Mouse (Mus musculus) left cerebral cortex, adult 2 months (tissue): ENCODE measurements around the gene Inpp4b. TPM values are rescaled to one million over a fixed set of nuclear protein-coding genes. Genes with fewer than 3 reads are reported as not detected.

Experiments
- DNase-seq, 2 experiments: peaks; one replicate each; pipeline ENCODE4 v3.0.0; 2021 to 2022; ENCODE audit warnings: low spot score in 2 of 2, mixed read lengths in 1 of 2; ENCODE audit errors: extremely low spot score in 1 of 2
- H3K27ac ChIP-seq: fragments of 200-600 bp; 2 replicates; pipeline ENCODE4 v1.8.1; 2022
- H3K4me3 ChIP-seq: fragments of 200-600 bp; 2 replicates; pipeline ENCODE4 v1.8.1; 2022
- CTCF ChIP-seq: fragments of 200-600 bp; IDR thresholded peaks from 2 replicates; pipeline ENCODE4 v1.8.1; 2022; ENCODE audit warnings: antibody characterized with exemption, mild to moderate bottlenecking, moderate library complexity
- intact Hi-C: fragments of 180-260 bp; cut with DNase I; formaldehyde crosslinking; loops from one replicate; pipeline ENCODE4 v1.15.1; 2025
- total RNA-seq, 2 experiments: library from RNA; stranded (reverse); gene quantifications; 2 replicates each; pipeline ENCODE4 v1.2.3; 2021

Inpp4b gene
- total RNA-seq, 2 experiments from 2014 or later, result 8.8 to 13.3 TPM

DNA sequence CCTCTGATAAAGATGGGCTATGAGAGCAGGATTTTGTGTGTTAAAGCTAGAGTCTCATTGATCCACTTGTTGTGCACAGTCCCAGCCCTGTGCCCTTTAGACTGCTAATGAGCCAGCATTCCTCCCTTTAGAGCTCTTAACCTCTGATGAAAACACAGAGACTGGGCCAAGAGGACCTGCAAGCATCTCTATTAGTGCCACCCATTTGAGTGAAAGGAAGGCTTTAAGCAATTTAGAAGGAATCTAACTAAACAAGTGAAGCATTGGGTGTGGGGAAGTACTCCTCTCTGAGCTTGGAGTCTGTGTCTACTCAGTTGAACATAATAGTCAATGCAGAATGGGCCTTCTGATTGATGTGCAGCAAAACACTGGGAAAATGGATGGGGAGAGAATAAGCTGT is 762.2 kb downstream of the Inpp4b start:
- Histone ChIP-seq H3K4me3 (no peak overlapping the region), H3K27ac (no peak overlapping the region)
- DNase-seq, result no peak
- TF ChIP-seq CTCF, result no peak
- intact Hi-C loops, result no loop called here

DNA sequence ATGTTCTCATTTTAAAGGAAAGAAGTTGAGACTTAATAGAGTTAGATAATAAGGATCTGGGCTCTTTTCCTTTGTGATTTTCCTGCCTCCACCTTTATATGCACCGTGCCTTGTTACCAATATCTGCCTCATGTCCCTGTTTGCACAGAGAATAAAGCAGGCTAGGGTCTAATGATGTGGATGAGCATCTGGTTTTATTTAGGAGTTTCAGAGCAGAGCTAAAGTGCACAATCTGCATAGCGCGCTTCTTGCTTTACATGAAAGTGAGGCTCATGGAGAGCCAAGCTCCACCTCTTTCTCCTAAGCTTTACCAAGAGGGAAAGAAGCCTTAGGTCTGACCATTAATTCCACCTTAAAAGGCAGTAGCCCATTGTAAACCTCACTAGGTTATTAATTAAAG is 763.8 kb downstream of the Inpp4b start:
- DNase-seq, result no peak
- intact Hi-C loops, result no loop called here
- Histone ChIP-seq H3K4me3 (no peak overlapping the region), H3K27ac (no peak overlapping the region)
- TF ChIP-seq CTCF, result no peak

- H3K4me3 ChIP-seq, result no peak overlapping the region
- no peak overlapping the region for H3K27ac ChIP-seq
- intact Hi-C loops, result no loop called here
- TF ChIP-seq CTCF, result no peak
- no peak for DNase-seq
Measured at GRCm38 (mm10) chr8:82150272-82150671, 807.9 kb downstream of the Inpp4b start.

DNA sequence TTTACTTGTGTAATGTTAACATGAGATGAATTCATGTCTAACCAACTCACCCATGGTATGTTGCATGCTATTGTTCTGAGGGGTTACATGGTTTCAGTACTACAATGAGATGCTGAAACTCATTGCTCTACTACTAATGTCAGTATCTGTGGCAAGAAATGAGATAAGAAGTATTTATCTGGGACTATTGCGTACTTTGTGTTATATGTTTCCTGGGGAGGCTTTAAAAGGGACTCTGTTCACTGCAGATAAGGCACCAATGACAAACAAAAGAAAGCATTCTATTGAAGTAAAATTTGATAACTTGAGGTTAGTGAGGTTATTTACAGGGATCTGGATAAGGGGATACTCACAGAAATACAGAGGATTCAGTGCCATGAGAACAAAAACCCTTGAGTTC is 815.6 kb downstream of the Inpp4b start:
- no peak for TF ChIP-seq CTCF
- no peak for DNase-seq
- Histone ChIP-seq H3K4me3 (no peak overlapping the region), H3K27ac (no peak overlapping the region)
- intact Hi-C loops, result no loop called here
